Mouse (Mus musculus) heart, adult 8-10 months (tissue): ENCODE measurements around the gene Ntm. TPM values are rescaled to one million over a fixed set of nuclear protein-coding genes. Genes with fewer than 3 reads are reported as not detected.

Experiments used
- DNase-seq: peaks from one replicate; pipeline ENCODE4 v3.0.0; 2022; ENCODE audit warnings: low spot score
- total RNA-seq, 4 experiments: library from RNA; stranded (reverse); gene quantifications; 2 replicates each; pipeline ENCODE4 v1.2.4; 2022

Gene Ntm
- total RNA-seq, 4 experiments from 2014 or later = 1.3 to 2.6 (median 2.1) TPM

GRCm38 (mm10) chr9:29514588-29515356 is 448.2 kb downstream of the Ntm start:
- DNase-seq = no peak

GRCm38 (mm10) chr9:29496002-29496401 is 466.9 kb downstream of the Ntm start:
- DNase-seq = no peak

GRCm38 (mm10) chr9:29482272-29482671 is 480.7 kb downstream of the Ntm start:
- no peak for DNase-seq

GRCm38 (mm10) chr9:29479051-29479450 is 483.9 kb downstream of the Ntm start:
- DNase-seq = no peak

- DNase-seq = no peak
Measured at GRCm38 (mm10) chr9:29477219-29477618, 485.7 kb downstream of the Ntm start.

- DNase-seq = no peak
Measured at GRCm38 (mm10) chr9:29473418-29473817, 489.5 kb downstream of the Ntm start.

GRCm38 (mm10) chr9:29472226-29472625 is 490.7 kb downstream of the Ntm start:
- no peak for DNase-seq

GRCm38 (mm10) chr9:29464756-29465155 is 498.2 kb downstream of the Ntm start:
- no peak for DNase-seq

GRCm38 (mm10) chr9:29462970-29463593 is 499.9 kb downstream of the Ntm start:
- no peak for DNase-seq

- peak; percentile 17 for DNase-seq
Measured at GRCm38 (mm10) chr9:29457976-29458572, 504.9 kb downstream of the Ntm start.

- DNase-seq = no peak
Measured at GRCm38 (mm10) chr9:29456014-29456413, 506.9 kb downstream of the Ntm start.

- no peak for DNase-seq
Measured at GRCm38 (mm10) chr9:29451232-29451631, 511.7 kb downstream of the Ntm start.

- DNase-seq = no peak
Measured at GRCm38 (mm10) chr9:29444001-29444400, 518.9 kb downstream of the Ntm start.

- DNase-seq = no peak
Measured at GRCm38 (mm10) chr9:29439401-29439800, 523.5 kb downstream of the Ntm start.

GRCm38 (mm10) chr9:29434611-29435010 is 528.3 kb downstream of the Ntm start:
- DNase-seq = no peak

GRCm38 (mm10) chr9:29433910-29434309 is 529.0 kb downstream of the Ntm start:
- no peak for DNase-seq

- no peak for DNase-seq
Measured at GRCm38 (mm10) chr9:29433156-29433555, 529.8 kb downstream of the Ntm start.

GRCm38 (mm10) chr9:29431590-29431989 is 531.4 kb downstream of the Ntm start:
- no peak for DNase-seq

- no peak for DNase-seq
Measured at GRCm38 (mm10) chr9:29430189-29430588, 532.8 kb downstream of the Ntm start.

- DNase-seq = no peak
Measured at GRCm38 (mm10) chr9:29428322-29428721, 534.6 kb downstream of the Ntm start.

GRCm38 (mm10) chr9:29426261-29426660 is 536.7 kb downstream of the Ntm start:
- no peak for DNase-seq

- no peak for DNase-seq
Measured at GRCm38 (mm10) chr9:29415578-29415977, 547.4 kb downstream of the Ntm start.

- DNase-seq = no peak
Measured at GRCm38 (mm10) chr9:29413126-29413525, 549.8 kb downstream of the Ntm start.
